Mouse (Mus musculus): ENCODE measurements around the gene Cdrt4.

- TF ChIP-seq CTCF (IDR thresholded peaks at IDR 0.05; ENCODE audit: borderline replicate concordance, extremely low read depth, insufficient read depth, insufficient read length) (no peak), POLR2A (IDR thresholded peaks at IDR 0.05; ENCODE audit: borderline replicate concordance, extremely low read depth, insufficient read depth, insufficient read length, poor library complexity, severe bottlenecking) (no peak)
Observed at GRCm38 (mm10) chr11:63026651-63027141, 75.7 kb downstream of the Cdrt4 start.

Data from brain, embryonic 14.5 days (tissue).